Mouse (Mus musculus) lung, postnatal 0 days (tissue): Measurements from ENCODE around the gene Atp6ap2. TPM values are rescaled to one million over a fixed set of nuclear protein-coding genes. Genes with fewer than 3 reads are reported as not detected.

Experiments
- ATAC-seq: fragments of 200-750 bp; cut with Nextera tagmentation; 2 replicates; pipeline ENCODE4 v1.8.0; 2017; ENCODE audit warnings: moderate library complexity
- DNase-seq: peaks from one replicate; pipeline ENCODE4 v3.0.0-alpha.2; 2016; ENCODE audit warnings: low spot score
- H3K27ac ChIP-seq: fragments of 300-500 bp; sonication (generic); 2 replicates; pipeline ENCODE4 v1.5.1; 2014; ENCODE audit warnings: antibody characterized with exemption, mild to moderate bottlenecking, low read length, mixed read lengths
- H3K27me3 ChIP-seq: fragments of 300-500 bp; sonication (generic); replicated peaks from 2 replicates; pipeline ENCODE4 v1.6.1; 2014; ENCODE audit warnings: low read length, mixed read lengths; ENCODE audit not compliant: insufficient read depth
- H3K36me3 ChIP-seq: fragments of 300-500 bp; sonication (generic); 2 replicates; pipeline ENCODE4 v1.6.1; 2014; ENCODE audit warnings: low read length, mixed read lengths; ENCODE audit not compliant: insufficient read depth
- H3K4me1 ChIP-seq: fragments of 300-500 bp; sonication (generic); 2 replicates; pipeline ENCODE4 v1.6.1; 2014; ENCODE audit warnings: antibody characterized with exemption, low read depth, low read length, mixed read lengths; ENCODE audit not compliant: insufficient read depth
- H3K4me2 ChIP-seq: fragments of 300-500 bp; sonication (generic); replicated peaks from 2 replicates; pipeline ENCODE4 v1.6.1; 2014; ENCODE audit warnings: low read depth, mild to moderate bottlenecking, low read length, moderate library complexity, mixed read lengths
- H3K4me3 ChIP-seq: fragments of 300-500 bp; sonication (generic); 2 replicates; pipeline ENCODE4 v1.5.1; 2014; ENCODE audit warnings: low read depth, low read length
- H3K9ac ChIP-seq: fragments of 300-500 bp; sonication (generic); replicated peaks from 2 replicates; pipeline ENCODE4 v1.6.1; 2014; ENCODE audit warnings: low read depth, mild to moderate bottlenecking
- H3K9me3 ChIP-seq: fragments of 300-500 bp; sonication (generic); 2 replicates; pipeline ENCODE4 v1.6.1; 2016; ENCODE audit warnings: low read length, mixed read lengths
- CTCF ChIP-seq: IDR thresholded peaks from 2 replicates; pipeline ENCODE4 v1.5.1; 2016; ENCODE audit warnings: antibody characterized with exemption, mild to moderate bottlenecking
- EP300 ChIP-seq: IDR thresholded peaks from 2 replicates; pipeline ENCODE4 v1.6.1; 2016; ENCODE audit warnings: antibody characterized with exemption, mild to moderate bottlenecking, control low read depth
- WGBS: fragments of 180-500 bp; shearing (Covaris S2); extraction: QIAGEN DNeasy Blood & Tissue Kit; methylation state at CpG from one replicate; pipeline ENCODE4 v1.1.7; 2014; 5-methylcytosine and 5-hydroxymethylcytosine counted together
- polyA plus RNA-seq: library from polyadenylated mRNA; unstranded; fragments of >200 nt; fragmentation: Nextera tagmentation; extraction: Ambion mirVana; gene quantifications from 2 replicates; pipeline ENCODE4 v1.2.1, GENCODE M21; 2015

Atp6ap2 gene
- polyA plus RNA-seq, 1 experiment from 2014 or later: 103 TPM

GRCm38 (mm10) chrX:12625131-12625530 is 37.5 kb downstream of the Atp6ap2 start:
- Histone ChIP-seq H3K4me1 (no peaks in the 10 kb centered on the region), H3K27ac (no peak overlapping the region), H3K4me3 (no peak overlapping the region), H3K4me2 (no peak overlapping the region), H3K27me3 (no peaks in the 10 kb centered on the region), H3K9me3 (no peaks in the 10 kb centered on the region), H3K9ac (no peak overlapping the region), H3K36me3 (no peaks in the 10 kb centered on the region)
- ATAC-seq (no peak), DNase-seq (no peak)
- no peak for TF ChIP-seq EP300
- 90% methylated on average over 2 of the region's 4 CpGs for WGBS

- Histone ChIP-seq H3K27me3 (no peaks in the 10 kb centered on the region), H3K4me3 (no peak overlapping the region), H3K27ac (no peak overlapping the region), H3K36me3 (no peaks in the 10 kb centered on the region), H3K9ac (no peak overlapping the region), H3K9me3 (no peaks in the 10 kb centered on the region), H3K4me2 (no peak overlapping the region), H3K4me1 (no peaks in the 10 kb centered on the region)
- no peak for DNase-seq
- TF ChIP-seq CTCF (no peak), EP300 (no peak)
- ATAC-seq: no peak
- 18% methylated on average over 2 of the region's 2 CpGs for WGBS
Observed at GRCm38 (mm10) chrX:12644976-12645375, 57.4 kb downstream of the Atp6ap2 start.

- 56% methylated on average over 12 of the region's 12 CpGs for WGBS
Observed at GRCm38 (mm10) chrX:12645531-12646304, 58.1 kb downstream of the Atp6ap2 start.

GRCm38 (mm10) chrX:12651906-12652305 is 64.3 kb downstream of the Atp6ap2 start:
- H3K4me1 ChIP-seq: no peaks in the 10 kb centered on the region
- H3K27me3 ChIP-seq: no peaks in the 10 kb centered on the region
- no peaks in the 10 kb centered on the region for H3K36me3 ChIP-seq
- no peak for ATAC-seq
- no peak for DNase-seq
- H3K27ac ChIP-seq: no peak overlapping the region
- no peak overlapping the region for H3K4me3 ChIP-seq
- no peak overlapping the region for H3K4me2 ChIP-seq
- no peak for TF ChIP-seq CTCF
- TF ChIP-seq EP300: no peak
- 92% methylated on average over 16 of the region's 16 CpGs for WGBS
- no peak overlapping the region for H3K9ac ChIP-seq
- no peaks in the 10 kb centered on the region for H3K9me3 ChIP-seq

More at GRCm38 (mm10) chrX:12645531-12646304, 58.1 kb downstream of the Atp6ap2 start:
- TF ChIP-seq EP300 (no peak), CTCF (no peak)
- H3K4me1 ChIP-seq: no peaks in the 10 kb centered on the region
- H3K9ac ChIP-seq: no peak overlapping the region
- no peak overlapping the region for H3K27ac ChIP-seq
- DNase-seq: no peak
- no peak for ATAC-seq
- H3K9me3 ChIP-seq: no peaks in the 10 kb centered on the region
- no peaks in the 10 kb centered on the region for H3K27me3 ChIP-seq
- H3K36me3 ChIP-seq: no peaks in the 10 kb centered on the region
- no peak overlapping the region for H3K4me3 ChIP-seq
- H3K4me2 ChIP-seq: no peak overlapping the region

GRCm38 (mm10) chrX:12653879-12654278 is 66.3 kb downstream of the Atp6ap2 start:
- H3K36me3 ChIP-seq: no peaks in the 10 kb centered on the region
- H3K4me2 ChIP-seq: no peak overlapping the region
- no peaks in the 10 kb centered on the region for H3K27me3 ChIP-seq
- no peaks in the 10 kb centered on the region for H3K4me1 ChIP-seq
- no peaks in the 10 kb centered on the region for H3K9me3 ChIP-seq
- H3K27ac ChIP-seq: no peak overlapping the region
- TF ChIP-seq CTCF (no peak), EP300 (no peak)
- no peak overlapping the region for H3K9ac ChIP-seq
- H3K4me3 ChIP-seq: no peak overlapping the region
- 71% methylated on average over 2 of the region's 2 CpGs for WGBS
- DNase-seq: no peak
- no peak for ATAC-seq

Other genes starting within 250 kb of the Atp6ap2 start
- 22.9 and 26.5 TPM in 2 replicates for gene 1810030O07Rik, start 85.9 kb downstream of the Atp6ap2 start, polyA plus RNA-seq
- 5.3 TPM in 2 replicates for gene Med14, start 174.3 kb downstream of the Atp6ap2 start, polyA plus RNA-seq